Mouse (Mus musculus) 3T3-L1 (cell line): ENCODE measurements around the gene Mark3.
"Not testable (repeated sequence)": the region's sequence is repeated elsewhere in the genome, so short reads cannot be mapped to it uniquely, and the experiment has no call there.

ENCODE experiments used
- DNase-seq: peaks from one replicate; pipeline ENCODE4 v3.0.0-alpha.2; 2015; ENCODE audit warnings: low read depth, low spot score

The Mark3 gene

GRCm38 (mm10) chr12:111574074-111574886 lies at the start of gene Mark3:
TSS of gene Mark3 (plus strand) at chr12:111574523.
- DNase-seq = peak; percentile 96

DNA sequence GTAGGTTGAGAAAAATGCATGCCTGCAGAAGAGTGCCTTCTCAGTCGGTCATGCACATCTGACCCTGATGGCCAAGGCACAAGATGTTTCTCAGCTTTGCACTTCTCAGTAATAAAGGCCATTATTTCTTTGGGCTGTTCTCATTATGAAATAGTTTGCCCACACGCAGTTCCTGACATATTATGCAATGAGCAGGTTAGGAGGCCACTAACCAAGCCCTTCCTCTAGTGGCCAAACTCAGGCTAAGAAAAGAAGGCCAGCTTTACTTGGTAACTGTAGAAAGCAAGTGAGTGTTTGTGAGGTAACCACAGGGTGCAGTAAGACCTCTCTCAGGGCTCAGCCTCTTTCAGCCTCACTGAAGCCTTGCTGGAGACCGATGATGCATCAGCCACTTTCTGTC lies 49.4 kb upstream of the Mark3 start:
- DNase-seq = no peak

GRCm38 (mm10) chr12:111527643-111528281 lies 46.6 kb upstream of the Mark3 start:
- DNase-seq = no peak

DNA sequence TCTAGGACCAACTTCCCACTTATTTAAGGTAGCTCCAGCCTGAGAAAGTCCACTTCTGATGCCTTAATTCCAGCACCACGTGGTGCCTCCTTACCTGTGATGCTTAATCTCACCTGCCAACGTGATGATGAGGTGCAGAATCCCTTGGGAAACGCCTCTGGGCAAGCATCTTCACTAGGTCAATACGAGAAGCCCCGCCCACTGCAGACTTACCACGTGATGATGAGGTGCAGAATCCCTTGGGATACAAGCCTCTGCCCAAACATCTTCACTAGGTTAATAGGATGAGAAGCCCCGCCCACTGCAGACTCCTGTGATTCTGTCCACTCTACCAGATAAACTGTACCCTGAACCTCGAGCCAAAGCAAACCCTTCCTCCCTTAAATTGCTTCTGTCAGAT lies 45.1 kb upstream of the Mark3 start:
- DNase-seq = no peak

DNA sequence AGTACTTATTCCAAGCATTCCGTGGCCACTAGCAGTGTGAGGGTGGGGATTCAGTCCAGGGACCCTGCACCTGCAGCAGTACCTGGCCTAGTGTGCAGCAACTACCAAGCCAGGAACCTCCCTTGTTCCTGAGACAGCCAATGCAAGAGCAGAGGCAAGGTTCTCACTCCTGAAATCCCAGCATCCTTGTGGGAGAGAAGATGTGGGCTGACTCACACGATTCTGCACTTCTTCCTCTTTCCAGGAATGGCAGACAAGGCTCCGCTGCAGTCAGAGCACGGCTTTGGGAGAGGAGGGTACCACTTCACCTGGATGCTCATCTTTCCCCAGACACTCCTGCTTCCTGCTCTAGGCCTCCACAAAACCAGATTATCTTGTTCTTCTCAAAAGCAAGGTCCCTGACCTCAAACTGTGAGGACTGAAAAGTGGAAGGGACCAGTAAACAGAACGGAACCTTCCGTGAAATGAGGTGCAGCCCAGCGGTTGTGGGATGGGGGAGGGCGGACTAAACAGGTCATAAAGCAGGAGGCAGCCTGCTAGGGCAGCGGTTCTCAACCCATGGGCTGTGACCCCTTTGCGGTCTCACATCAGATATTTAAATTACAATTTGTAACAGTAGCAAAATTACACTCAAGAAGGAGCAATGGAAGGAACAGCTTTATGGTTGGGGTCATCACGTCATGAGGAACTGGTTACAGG lies 41.1 kb upstream of the Mark3 start:
- DNase-seq = no peak

DNA sequence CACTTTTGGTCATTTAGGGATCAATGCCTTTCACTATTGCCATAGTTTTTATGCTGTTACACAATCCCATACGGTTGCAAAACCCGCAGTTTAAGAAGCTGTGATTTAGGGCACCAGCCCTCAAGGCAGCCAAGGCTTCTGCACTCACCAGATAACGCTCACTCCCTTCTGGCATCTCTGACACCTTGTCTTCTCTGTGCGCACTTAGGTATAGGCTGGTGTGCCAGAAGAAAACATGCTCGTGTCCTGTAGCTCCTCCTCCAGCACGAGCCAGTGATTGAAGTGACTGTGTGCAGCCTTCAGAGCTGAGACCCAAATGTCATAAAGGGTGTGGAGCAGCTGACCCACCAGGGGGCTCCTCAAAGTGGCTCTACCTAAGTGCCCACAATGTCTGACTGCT lies 39.0 kb upstream of the Mark3 start:
- DNase-seq = no peak

- DNase-seq = no peak
Observed at GRCm38 (mm10) chr12:111535762-111536161, 38.6 kb upstream of the Mark3 start.

GRCm38 (mm10) chr12:111536746-111537145 lies 37.6 kb upstream of the Mark3 start:
- no peak for DNase-seq

GRCm38 (mm10) chr12:111537341-111537740 lies 37.0 kb upstream of the Mark3 start:
- DNase-seq = no peak

- peak; percentile 99 for DNase-seq
Observed at GRCm38 (mm10) chr12:111537796-111538291, 36.5 kb upstream of the Mark3 start, which contains the start of gene Eif5. TSS of gene Eif5 (plus strand) at chr12:111538016.

- DNase-seq = peak; percentile 55
Observed at GRCm38 (mm10) chr12:111538292-111539040, 35.9 kb upstream of the Mark3 start.

DNA sequence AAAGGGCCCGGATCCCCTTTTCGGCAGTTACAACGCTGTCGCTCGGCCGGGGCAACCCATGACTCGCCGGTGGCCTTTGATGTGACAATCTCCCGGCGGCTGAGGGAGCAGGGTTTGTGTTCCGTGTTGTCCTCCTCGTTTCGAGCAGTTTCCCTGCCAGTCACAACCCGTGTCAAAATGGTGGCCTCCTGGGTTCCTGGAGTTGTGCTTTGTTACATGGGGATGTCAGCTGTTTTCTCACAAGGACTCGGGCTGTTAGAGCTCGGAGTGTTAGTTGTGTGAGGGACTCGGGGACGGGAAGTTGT lies 35.3 kb upstream of the Mark3 start:
- DNase-seq = peak; percentile 29

DNA sequence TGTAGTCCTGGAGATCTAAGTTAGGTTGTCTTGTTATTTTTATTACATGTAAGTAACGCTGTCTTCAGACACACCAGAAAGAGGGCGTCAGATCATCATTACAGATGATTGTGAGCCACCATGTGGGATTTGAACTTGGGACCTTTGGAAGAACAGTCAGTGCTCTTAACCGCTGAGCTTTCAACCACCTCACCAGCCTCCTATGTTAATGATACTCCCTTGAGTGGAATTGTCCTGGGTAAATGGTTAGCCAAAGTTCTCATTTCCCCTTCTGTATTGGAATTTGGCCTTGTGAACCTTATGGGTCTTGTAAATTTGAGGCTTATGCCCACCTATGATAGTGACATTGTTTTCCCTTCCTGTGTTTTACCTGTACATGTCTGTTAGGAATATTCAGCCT lies 27.3 kb upstream of the Mark3 start:
- DNase-seq = no peak

- no peak for DNase-seq
Observed at GRCm38 (mm10) chr12:111548555-111549289, 25.6 kb upstream of the Mark3 start.

- DNase-seq = no peak
Observed at GRCm38 (mm10) chr12:111550679-111551078, 23.6 kb upstream of the Mark3 start.

DNA sequence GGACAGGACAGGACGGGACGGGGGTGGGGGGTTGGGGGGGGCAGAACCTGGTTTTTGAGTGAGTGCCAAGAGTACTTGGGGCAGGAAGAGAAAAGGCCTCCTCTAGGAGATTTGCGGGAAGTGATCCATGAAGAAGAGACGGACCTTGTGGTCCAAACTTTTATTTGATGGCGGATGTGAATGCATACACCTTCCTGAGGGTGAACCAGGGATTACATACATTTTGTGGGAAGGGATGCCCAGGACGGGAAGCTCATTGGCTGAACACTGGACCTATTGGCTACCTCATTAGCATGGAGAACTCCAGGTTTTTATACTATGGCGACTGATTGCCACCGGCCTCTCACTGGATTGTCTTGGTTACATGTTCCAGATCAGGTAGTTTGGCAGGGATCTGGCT lies 22.0 kb upstream of the Mark3 start:
- DNase-seq = no peak

DNA sequence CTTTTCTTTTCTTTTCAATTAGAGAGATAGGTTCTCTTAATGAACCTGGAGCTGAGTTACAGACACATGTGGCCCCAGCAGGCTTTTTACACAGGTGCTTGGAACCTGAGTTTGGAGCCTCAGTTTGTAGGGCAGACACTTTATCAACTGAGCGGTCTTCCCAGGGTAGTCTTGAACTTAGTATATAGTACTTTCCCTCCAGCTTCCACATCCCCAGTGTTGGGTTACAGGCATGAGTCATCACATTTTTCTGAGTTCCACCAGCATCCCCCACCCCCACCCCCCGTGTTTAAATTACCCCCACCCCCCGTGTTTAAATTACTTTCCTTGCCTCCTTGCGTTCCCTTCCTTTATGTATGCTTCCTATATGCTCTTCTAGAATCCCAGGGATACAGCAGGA lies 19.0 kb upstream of the Mark3 start:
- no peak for DNase-seq

DNA sequence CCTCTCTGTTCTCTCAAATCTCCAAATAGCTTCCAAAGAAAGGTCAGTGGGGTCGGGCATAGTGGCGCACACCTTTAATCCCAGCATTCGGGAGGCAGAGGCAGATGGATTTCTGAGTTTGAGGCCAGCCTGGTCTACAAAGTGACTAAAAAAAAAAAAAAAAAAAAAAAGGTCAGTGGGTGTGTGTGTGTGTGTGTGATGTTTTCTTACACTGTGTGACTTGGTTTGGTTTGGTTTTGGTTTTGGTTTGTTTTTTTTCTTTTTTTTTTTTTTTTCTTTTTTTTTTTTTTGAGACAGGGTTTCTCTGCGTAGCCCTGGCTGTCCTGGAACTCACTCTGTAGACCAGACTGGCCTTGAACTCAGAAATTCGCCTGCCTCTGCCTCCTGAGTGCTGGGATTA lies 18.4 kb upstream of the Mark3 start:
- DNase-seq = not testable (repeated sequence)

GRCm38 (mm10) chr12:111557538-111557937 lies 16.8 kb upstream of the Mark3 start:
- no peak for DNase-seq

DNA sequence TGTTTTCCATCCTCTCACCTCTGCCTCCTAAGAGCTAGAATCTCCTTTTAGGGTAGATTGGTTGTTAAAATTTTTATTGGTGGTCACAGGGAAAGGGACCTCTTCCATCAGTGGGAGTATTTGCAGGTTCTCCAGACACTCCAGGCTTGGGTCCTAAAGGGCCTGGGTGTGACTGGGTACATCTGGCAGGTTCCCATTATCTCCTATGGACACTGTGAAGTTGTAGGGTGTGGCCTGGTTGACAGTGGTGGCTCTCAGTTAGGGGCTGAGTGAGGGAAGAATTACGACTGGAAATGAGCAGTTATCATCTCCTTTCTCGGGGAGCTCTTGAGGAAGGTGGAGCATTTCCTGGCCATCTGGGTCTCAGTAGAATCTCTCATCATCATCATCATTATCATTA lies 15.7 kb upstream of the Mark3 start:
- no peak for DNase-seq

GRCm38 (mm10) chr12:111559647-111560258 lies 14.6 kb upstream of the Mark3 start:
- peak; percentile 69 for DNase-seq
